Mouse (Mus musculus): Measurements from ENCODE around the gene Sult1d1.
"Not testable (repeated sequence)": the region's sequence is repeated elsewhere in the genome, so short reads cannot be mapped to it uniquely, and the experiment has no call there.

The Sult1d1 gene

GRCm38 (mm10) chr5:87568845-87569244 lies at the start of gene Sult1d1:
Sult1d1 (minus strand) TSS chr5:87569027.
- in situ Hi-C loops (cut with MseI, MboI) = no loop called here

GRCm38 (mm10) chr5:87615128-87615390 lies 46.2 kb upstream of the Sult1d1 start:
- in situ Hi-C loops (cut with MseI, MboI) = no loop called here

- in situ Hi-C loops (cut with MseI, MboI) = no loop called here
These were observed 45.7 kb upstream of the Sult1d1 start for GRCm38 (mm10) chr5:87614364-87615127.

GRCm38 (mm10) chr5:87601018-87601417 lies 32.2 kb upstream of the Sult1d1 start:
- in situ Hi-C loops (cut with MseI, MboI) = no loop called here

GRCm38 (mm10) chr5:87597891-87598290 lies 29.1 kb upstream of the Sult1d1 start:
- in situ Hi-C loops (cut with MseI, MboI) = no loop called here

GRCm38 (mm10) chr5:87591494-87591893 lies 22.7 kb upstream of the Sult1d1 start, which contains the start of gene Sult1e1:
Sult1e1 (minus strand) TSS chr5:87591594.
- in situ Hi-C loops (cut with MseI, MboI) = no loop called here

- in situ Hi-C loops (cut with MseI, MboI) = no loop called here
These were observed 21.1 kb upstream of the Sult1d1 start for GRCm38 (mm10) chr5:87589916-87590315.

GRCm38 (mm10) chr5:87580389-87580788 lies 11.6 kb upstream of the Sult1d1 start:
- in situ Hi-C loops (cut with MseI, MboI) = no loop called here

- in situ Hi-C loops (cut with MseI, MboI) = no loop called here
These were observed 5.3 kb upstream of the Sult1d1 start for GRCm38 (mm10) chr5:87574174-87574573.

GRCm38 (mm10) chr5:87573490-87573889 lies 4.7 kb upstream of the Sult1d1 start:
- in situ Hi-C loops (cut with MseI, MboI) = no loop called here

GRCm38 (mm10) chr5:87572781-87573180 lies 4.0 kb upstream of the Sult1d1 start:
- in situ Hi-C loops (cut with MseI, MboI) = no loop called here

GRCm38 (mm10) chr5:87567306-87567705 lies 1.5 kb downstream of the Sult1d1 start:
- in situ Hi-C loops (cut with MseI, MboI) = no loop called here

GRCm38 (mm10) chr5:87562966-87563365 lies 5.9 kb downstream of the Sult1d1 start:
- in situ Hi-C loops (cut with MseI, MboI) = no loop called here

- in situ Hi-C loops (cut with MseI, MboI) = no loop called here
These were observed 6.3 kb downstream of the Sult1d1 start for GRCm38 (mm10) chr5:87562526-87562925.

- in situ Hi-C loops (cut with MseI, MboI) = no loop called here
These were observed 8.7 kb downstream of the Sult1d1 start for GRCm38 (mm10) chr5:87560145-87560544.

- in situ Hi-C loops (cut with MseI, MboI) = no loop called here
These were observed 17.9 kb downstream of the Sult1d1 start for GRCm38 (mm10) chr5:87550935-87551334.

- in situ Hi-C loops (cut with MseI, MboI) = no loop called here
These were observed 30.7 kb downstream of the Sult1d1 start, which contains the start of gene Sult1b1 for GRCm38 (mm10) chr5:87538111-87538510. Sult1b1 (minus strand) TSS chr5:87538195.

GRCm38 (mm10) chr5:87535994-87536644 lies 32.7 kb downstream of the Sult1d1 start:
- in situ Hi-C loops (cut with MseI, MboI) = no loop called here

GRCm38 (mm10) chr5:87532288-87532687 lies 36.5 kb downstream of the Sult1d1 start:
- in situ Hi-C loops (cut with MseI, MboI) = no loop called here

GRCm38 (mm10) chr5:87523561-87523960 lies 45.3 kb downstream of the Sult1d1 start:
- in situ Hi-C loops (cut with MseI, MboI) = not testable (repeated sequence)

GRCm38 (mm10) chr5:87505776-87506458 lies 62.9 kb downstream of the Sult1d1 start:
- in situ Hi-C loops (cut with MseI, MboI) = no loop called here
